Mouse (Mus musculus) adipocyte (in vitro differentiated cells): ENCODE results near the gene Gpr3.

Source experiments
- DNase-seq: peaks from one replicate; pipeline ENCODE4 v3.0.0-alpha.2; 2016; ENCODE audit warnings: low spot score

Gpr3 gene

GRCm38 (mm10) chr4:133233285-133233976 is 21.1 kb upstream of the Gpr3 start:
- peak; percentile 67 for DNase-seq

- DNase-seq, result no peak
These were observed 17.2 kb upstream of the Gpr3 start for GRCm38 (mm10) chr4:133229582-133229981.

- DNase-seq, result no peak
These were observed 15.3 kb upstream of the Gpr3 start for GRCm38 (mm10) chr4:133227636-133228035.

GRCm38 (mm10) chr4:133226073-133226472 is 13.7 kb upstream of the Gpr3 start:
- peak; percentile 80 for DNase-seq

- DNase-seq, result no peak
These were observed 11.5 kb upstream of the Gpr3 start for GRCm38 (mm10) chr4:133223875-133224274.

GRCm38 (mm10) chr4:133221701-133222100 is 9.4 kb upstream of the Gpr3 start:
- DNase-seq, result no peak

- DNase-seq, result no peak
These were observed 8.3 kb upstream of the Gpr3 start for GRCm38 (mm10) chr4:133220656-133221055.

- DNase-seq, result no peak
These were observed 6.4 kb upstream of the Gpr3 start for GRCm38 (mm10) chr4:133218745-133219144.

- DNase-seq, result peak; percentile 41
These were observed 5.3 kb upstream of the Gpr3 start for GRCm38 (mm10) chr4:133217641-133218040.

GRCm38 (mm10) chr4:133213661-133214060 is 1.3 kb upstream of the Gpr3 start:
- no peak for DNase-seq

GRCm38 (mm10) chr4:133213268-133213590 is 893 bp upstream of the Gpr3 start:
- no peak for DNase-seq

GRCm38 (mm10) chr4:133212562-133213267 is 379 bp upstream of the Gpr3 start:
- DNase-seq, result no peak

GRCm38 (mm10) chr4:133210788-133211390 is 1.4 kb downstream of the Gpr3 start:
- no peak for DNase-seq

- no peak for DNase-seq
These were observed 2.1 kb downstream of the Gpr3 start for GRCm38 (mm10) chr4:133210023-133210787.

- peak; percentile 74 for DNase-seq
These were observed 3.0 kb downstream of the Gpr3 start for GRCm38 (mm10) chr4:133209366-133209765.

GRCm38 (mm10) chr4:133204379-133204778 is 8.0 kb downstream of the Gpr3 start:
- DNase-seq, result no peak

GRCm38 (mm10) chr4:133203591-133203990 is 8.7 kb downstream of the Gpr3 start:
- DNase-seq, result no peak

GRCm38 (mm10) chr4:133202254-133202653 is 10.1 kb downstream of the Gpr3 start:
- no peak for DNase-seq

- peak; percentile 77 for DNase-seq
These were observed 11.1 kb downstream of the Gpr3 start for GRCm38 (mm10) chr4:133201006-133201771.

- DNase-seq, result no peak
These were observed 12.0 kb downstream of the Gpr3 start for GRCm38 (mm10) chr4:133200343-133200742.

GRCm38 (mm10) chr4:133199743-133200142 is 12.6 kb downstream of the Gpr3 start:
- no peak for DNase-seq
